Mouse (Mus musculus): ENCODE results near the gene Banf2.

DNA sequence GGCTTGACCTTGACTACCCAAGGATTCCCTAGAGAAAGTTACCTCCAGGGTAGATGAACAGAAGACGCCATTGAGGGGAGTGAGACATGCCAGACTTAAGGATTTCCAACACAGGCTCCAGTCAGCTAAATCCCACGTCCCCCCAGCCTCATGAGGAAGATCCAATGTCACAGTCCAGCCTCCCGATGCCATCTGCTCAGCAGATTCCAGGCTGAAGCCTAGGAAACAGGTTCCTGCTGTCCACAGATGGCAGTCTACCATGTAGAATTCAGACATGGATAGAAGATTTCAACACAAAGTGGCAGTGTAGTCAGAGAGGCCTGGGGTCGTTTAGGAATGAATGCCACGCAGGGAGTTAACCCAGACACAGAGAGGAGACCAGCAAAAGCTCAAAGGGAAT is 18.4 kb upstream of the Banf2 start:
- TF ChIP-seq CTCF (IDR thresholded peaks at IDR 0.05; ENCODE audit: low read depth, low read length), result no peak
- TF ChIP-seq POLR2A (IDR thresholded peaks at IDR 0.05; ENCODE audit: insufficient read depth, low read length), result no peak

Measured in ES-Bruce4 (cell line).